8 mouse cellular contexts compared by ENCODE assay signal in genomic region chr15:59194421-59194820, GRCm38 (mm10).
DNase-seq lines count a peak whose midpoint lies in the region.

No protein-coding gene starts in this region.

- peak; percentile 64 to 68 for DNase-seq in right cerebral cortex, postnatal 10 days (ENCODE audit: low spot score in 2 of 2)
- DNase-seq in right cerebral cortex, postnatal 25 days = no peak
- peak; percentile 61 for DNase-seq in embryo, embryonic 11 days
- peak; percentile 58 to 70 for DNase-seq in heart, postnatal 36 days
- peak; percentile 35 to 55 for DNase-seq in layer of hippocampus, postnatal 10 days (ENCODE audit: low spot score in 2 of 2)
- peak; percentile 73 for DNase-seq in ovary, postnatal 36 days (ENCODE audit: low spot score)
- DNase-seq in urinary bladder, postnatal 4 days (ENCODE audit: low spot score in 2 of 2) = no peak
- no peak for DNase-seq in thymus, postnatal 0 days (ENCODE audit: low spot score)

- intact Hi-C loops in heart, postnatal 36 days (cut with DNase I) = no loop called here

Comparison
In these comparisons a context has a peak if more than half of its experiments do, and no peak if none do; other contexts are left out.
1. DNase-seq: peak in right cerebral cortex, postnatal 10 days (2 of 2), embryo, embryonic 11 days (single experiment), heart, postnatal 36 days (2 of 2), layer of hippocampus, postnatal 10 days (2 of 2) and ovary, postnatal 36 days (single experiment); none in right cerebral cortex, postnatal 25 days (single experiment), urinary bladder, postnatal 4 days (0 of 2) and thymus, postnatal 0 days (single experiment).